Mouse (Mus musculus) midbrain, embryonic 10.5 days (tissue): ENCODE data around the gene Timm44. TPM values are rescaled to one million over a fixed set of nuclear protein-coding genes. Genes with fewer than 3 reads are reported as not detected.
"Not testable (repeated sequence)": the region's sequence is repeated elsewhere in the genome, so short reads cannot be mapped to it uniquely, and the experiment has no call there.

Experiments used
- DNase-seq: peaks from one replicate; pipeline ENCODE4 v3.0.0-alpha.2; 2017; ENCODE audit warnings: low spot score
- H3K27ac ChIP-seq: fragments of 300-500 bp; sonication (generic); replicated peaks from 2 replicates; pipeline ENCODE4 v1.5.1; 2016; ENCODE audit warnings: mild to moderate bottlenecking
- H3K27me3 ChIP-seq: fragments of 300-500 bp; sonication (generic); 2 replicates; pipeline ENCODE4 v1.6.1; 2016; ENCODE audit warnings: low read depth, mild to moderate bottlenecking; ENCODE audit not compliant: poor library complexity, severe bottlenecking
- H3K36me3 ChIP-seq: fragments of 300-500 bp; sonication (generic); 2 replicates; pipeline ENCODE4 v1.6.1; 2016; ENCODE audit warnings: mild to moderate bottlenecking, moderate library complexity
- H3K4me1 ChIP-seq: fragments of 300-500 bp; sonication (generic); 2 replicates; pipeline ENCODE4 v1.6.1; 2016
- H3K4me3 ChIP-seq: fragments of 300-500 bp; sonication (generic); 2 replicates; pipeline ENCODE4 v1.5.1; 2016; ENCODE audit warnings: mild to moderate bottlenecking, moderate library complexity
- H3K9me3 ChIP-seq: fragments of 300-500 bp; sonication (generic); replicated peaks from 2 replicates; pipeline ENCODE4 v1.6.1; 2016; ENCODE audit warnings: mild to moderate bottlenecking
- WGBS: fragments of 180-500 bp; shearing (Covaris S2); methylation state at CpG from one replicate; pipeline ENCODE4 v1.1.7; 2016; 5-methylcytosine and 5-hydroxymethylcytosine counted together
- polyA plus RNA-seq: library from polyadenylated mRNA; unstranded; fragments of >200 nt; fragmentation: Nextera tagmentation; extraction: Ambion mirVana; gene quantifications from 2 replicates; pipeline ENCODE4 v1.2.1, GENCODE M21; 2016

Timm44 gene
- polyA plus RNA-seq, 1 experiment from 2014 or later = 66.9 TPM

GRCm38 (mm10) chr8:4258233-4258632, 17.5 kb downstream of the Timm44 start:
- Histone ChIP-seq H3K4me3 (peak overlapping the region; percentile 91), H3K9me3 (no peaks in the 10 kb centered on the region), H3K27me3 (no peaks in the 10 kb centered on the region), H3K27ac (peak overlapping the region; percentile 99), H3K36me3 (peaks cover 79% of the 10 kb centered on the region), H3K4me1 (peaks cover 42% of the 10 kb centered on the region)
- WGBS = 3% methylated on average over 35 of the region's 35 CpGs
- peak; percentile 89 for DNase-seq

- peak overlapping the region; percentile 99 for H3K27ac ChIP-seq
- H3K4me3 ChIP-seq = peak overlapping the region; percentile 91
- H3K4me1 ChIP-seq = peaks cover 46% of the 10 kb centered on the region
- no peak for DNase-seq
- no peaks in the 10 kb centered on the region for H3K9me3 ChIP-seq
- no peaks in the 10 kb centered on the region for H3K27me3 ChIP-seq
- H3K36me3 ChIP-seq = peaks cover 70% of the 10 kb centered on the region
- WGBS = 78% methylated on average over 4 of the region's 4 CpGs
These were observed 18.4 kb downstream of the Timm44 start for GRCm38 (mm10) chr8:4257350-4257749.

- WGBS = 76% methylated on average over 4 of the region's 4 CpGs
- Histone ChIP-seq H3K9me3 (no peaks in the 10 kb centered on the region), H3K27me3 (no peaks in the 10 kb centered on the region), H3K4me1 (peaks cover 50% of the 10 kb centered on the region), H3K4me3 (peak overlapping the region; percentile 91; the same call in 1 of the 2 replicates), H3K27ac (peak overlapping the region; percentile 99; the same call in 1 of the 2 replicates), H3K36me3 (peaks cover 65% of the 10 kb centered on the region)
- DNase-seq = no peak
These were observed 18.8 kb downstream of the Timm44 start for GRCm38 (mm10) chr8:4256911-4257310.

- H3K9me3 ChIP-seq, H3K27ac ChIP-seq, H3K27me3 ChIP-seq, DNase-seq, H3K4me3 ChIP-seq: not testable (repeated sequence)
- 85% methylated on average over 7 of the region's 7 CpGs for WGBS
- Histone ChIP-seq H3K36me3 (peaks cover 51% of the 10 kb centered on the region), H3K4me1 (peaks cover 53% of the 10 kb centered on the region)
These were observed 20.2 kb downstream of the Timm44 start for GRCm38 (mm10) chr8:4255471-4255870.

GRCm38 (mm10) chr8:4254001-4254400, 21.7 kb downstream of the Timm44 start:
- H3K4me3 ChIP-seq = peak overlapping the region; percentile 91
- 67% methylated on average over 6 of the region's 6 CpGs for WGBS
- no peaks in the 10 kb centered on the region for H3K9me3 ChIP-seq
- H3K27ac ChIP-seq = no peak overlapping the region
- DNase-seq = no peak
- H3K27me3 ChIP-seq = peaks cover 15% of the 10 kb centered on the region
- peaks cover 53% of the 10 kb centered on the region for H3K4me1 ChIP-seq
- H3K36me3 ChIP-seq = peaks cover 49% of the 10 kb centered on the region

GRCm38 (mm10) chr8:4252934-4253841, 22.5 kb downstream of the Timm44 start, which contains the start of gene Snapc2:
Snapc2 (plus strand) TSS chr8:4253080.
- peak within 1 kb of the TSS; percentile 91 for H3K4me3 ChIP-seq
- DNase-seq = peak; percentile 95
- H3K27ac ChIP-seq = peak within 1 kb of the TSS; percentile 95
- H3K27me3 ChIP-seq = peaks cover 23% of the 10 kb centered on the region
- H3K9me3 ChIP-seq = no peaks in the 10 kb centered on the region
- peaks cover 52% of the 10 kb centered on the region for H3K36me3 ChIP-seq
- peaks cover 58% of the 10 kb centered on the region for H3K4me1 ChIP-seq
- WGBS = under 1% methylated on average over 69 of the region's 69 CpGs

GRCm38 (mm10) chr8:4252116-4252760, 23.5 kb downstream of the Timm44 start:
- Histone ChIP-seq H3K27ac (peak overlapping the region; percentile 95), H3K36me3 (peaks cover 52% of the 10 kb centered on the region)

GRCm38 (mm10) chr8:4250306-4250970, 25.3 kb downstream of the Timm44 start:
- peaks cover 44% of the 10 kb centered on the region for H3K4me1 ChIP-seq
- DNase-seq = peak; percentile 81
- 31% methylated on average over 26 of the region's 26 CpGs for WGBS
- no peaks in the 10 kb centered on the region for H3K9me3 ChIP-seq
- 0 out of 2 replicates have a peak overlapping the region, but pooled peaks have one; percentile 23 for H3K27ac ChIP-seq
- peaks cover 33% of the 10 kb centered on the region for H3K27me3 ChIP-seq
- H3K36me3 ChIP-seq = peaks cover 52% of the 10 kb centered on the region
- peak overlapping the region; percentile 11; the same call in 1 of the 2 replicates for H3K4me3 ChIP-seq

More at GRCm38 (mm10) chr8:4252116-4252760, 23.5 kb downstream of the Timm44 start:
- H3K9me3 ChIP-seq = no peaks in the 10 kb centered on the region
- peak overlapping the region; percentile 91 for H3K4me3 ChIP-seq
- peaks cover 33% of the 10 kb centered on the region for H3K27me3 ChIP-seq
- WGBS = 50% methylated on average over 8 of the region's 8 CpGs
- H3K4me1 ChIP-seq = peaks cover 52% of the 10 kb centered on the region
- no peak for DNase-seq

- H3K36me3 ChIP-seq = peaks cover 52% of the 10 kb centered on the region
- H3K27ac ChIP-seq = 0 out of 2 replicates have a peak overlapping the region, but pooled peaks have one; percentile 29
- H3K27me3 ChIP-seq = peaks cover 33% of the 10 kb centered on the region
- H3K4me1 ChIP-seq = peaks cover 41% of the 10 kb centered on the region
- no peaks in the 10 kb centered on the region for H3K9me3 ChIP-seq
- peak overlapping the region; percentile 26 for H3K4me3 ChIP-seq
- WGBS = 15% methylated on average over 29 of the region's 29 CpGs
- DNase-seq = peak; percentile 52
These were observed 26.5 kb downstream of the Timm44 start for GRCm38 (mm10) chr8:4249213-4249612.

GRCm38 (mm10) chr8:4247951-4248540, 27.7 kb downstream of the Timm44 start, which contains the start of gene Tgfbr3l:
Tgfbr3l (plus strand) TSS chr8:4248214.
- Histone ChIP-seq H3K9me3 (no peaks in the 10 kb centered on the region), H3K4me3 (peak within 1 kb of the TSS; percentile 26), H3K27me3 (peaks cover 33% of the 10 kb centered on the region), H3K27ac (no peak within 1 kb of the TSS), H3K4me1 (peaks cover 32% of the 10 kb centered on the region), H3K36me3 (peaks cover 62% of the 10 kb centered on the region)
- 83% methylated on average over 15 of the region's 15 CpGs for WGBS
- no peak for DNase-seq

GRCm38 (mm10) chr8:4247241-4247640, 28.5 kb downstream of the Timm44 start:
- WGBS = 93% methylated on average over 8 of the region's 8 CpGs
- H3K27ac ChIP-seq = no peak overlapping the region
- DNase-seq = no peak

GRCm38 (mm10) chr8:4245737-4246136, 30.0 kb downstream of the Timm44 start:
- Histone ChIP-seq H3K9me3 (no peaks in the 10 kb centered on the region), H3K4me1 (peaks cover 28% of the 10 kb centered on the region), H3K36me3 (peaks cover 85% of the 10 kb centered on the region), H3K4me3 (no peak overlapping the region), H3K27me3 (peaks cover 33% of the 10 kb centered on the region), H3K27ac (no peak overlapping the region)
- no peak for DNase-seq
- 86% methylated on average over 13 of the region's 13 CpGs for WGBS

More at GRCm38 (mm10) chr8:4247241-4247640, 28.5 kb downstream of the Timm44 start:
- Histone ChIP-seq H3K4me1 (peaks cover 27% of the 10 kb centered on the region), H3K9me3 (no peaks in the 10 kb centered on the region), H3K4me3 (no peak overlapping the region), H3K36me3 (peaks cover 70% of the 10 kb centered on the region), H3K27me3 (peaks cover 33% of the 10 kb centered on the region)
